Mouse (Mus musculus) limb, embryonic 14.5 days (tissue): ENCODE measurements at regions not wholly inside any gene's neighbourhood (a gene's known extent, or its start where the extent isn't known, plus 50 kb on each side); places are given as distances from the start of the nearest gene placed in this dataset.
A peak's percentile ranks its signal among the peaks of the same experiment; 100 is the strongest.

Source experiments
- ATAC-seq: fragments of 200-750 bp; cut with Nextera tagmentation; 2 replicates; pipeline ENCODE4 v1.8.0; 2017; ENCODE audit warnings: low read depth, moderate number of reproducible peaks, moderate TSS enrichment; ENCODE audit not compliant: low FRiP score
- DNase-seq: peaks from one replicate; pipeline ENCODE4 v3.0.0-alpha.2; 2015; ENCODE audit warnings: low spot score
- H3K27ac ChIP-seq: fragments of 300-500 bp; sonication (generic); replicated peaks from 2 replicates; pipeline ENCODE4 v1.5.1; 2014; ENCODE audit warnings: low read depth, mild to moderate bottlenecking, low read length, moderate library complexity, mixed read lengths
- H3K27me3 ChIP-seq: fragments of 300-500 bp; sonication (generic); 2 replicates; pipeline ENCODE4 v1.6.1; 2014; ENCODE audit warnings: low read length, mixed read lengths; ENCODE audit not compliant: control insufficient read depth, insufficient read depth
- H3K36me3 ChIP-seq: fragments of 300-500 bp; sonication (generic); 2 replicates; pipeline ENCODE4 v1.6.1; 2014; ENCODE audit warnings: mild to moderate bottlenecking, low read length, moderate library complexity, mixed read lengths; ENCODE audit not compliant: control insufficient read depth, insufficient read depth
- H3K4me1 ChIP-seq: fragments of 300-500 bp; sonication (generic); 2 replicates; pipeline ENCODE4 v1.6.1; 2014; ENCODE audit warnings: antibody characterized with exemption, low read length, mixed read lengths; ENCODE audit not compliant: control insufficient read depth, insufficient read depth
- H3K4me2 ChIP-seq: fragments of 300-500 bp; sonication (generic); replicated peaks from 2 replicates; pipeline ENCODE4 v1.6.1; 2014; ENCODE audit warnings: low read depth, mild to moderate bottlenecking, low read length, moderate library complexity; ENCODE audit not compliant: severe bottlenecking
- H3K4me3 ChIP-seq: fragments of 300-500 bp; sonication (generic); replicated peaks from 2 replicates; pipeline ENCODE4 v1.5.1; 2014; ENCODE audit warnings: low read length
- H3K9ac ChIP-seq: fragments of 300-500 bp; sonication (generic); 2 replicates; pipeline ENCODE4 v1.6.1; 2014; ENCODE audit warnings: mild to moderate bottlenecking, low read depth, low read length, moderate library complexity; ENCODE audit not compliant: severe bottlenecking
- H3K9me3 ChIP-seq: fragments of 300-500 bp; sonication (generic); 2 replicates; pipeline ENCODE4 v1.6.1; 2016; ENCODE audit warnings: low read length; ENCODE audit not compliant: control insufficient read depth
- POLR2A ChIP-seq: fragments of 200-500 bp; IDR thresholded peaks from 2 replicates; pipeline ENCODE4 v1.8.0; 2012; ENCODE audit warnings: inconsistent platforms, mild to moderate bottlenecking, moderate library complexity, borderline replicate concordance; ENCODE audit not compliant: insufficient read depth, insufficient read length; ENCODE audit errors: extremely low read depth
- WGBS: fragments of 180-500 bp; shearing (Covaris S2); extraction: QIAGEN DNeasy Blood & Tissue Kit; methylation state at CpG from one replicate; pipeline ENCODE4 v1.1.7; 2014; 5-methylcytosine and 5-hydroxymethylcytosine counted together

DNA sequence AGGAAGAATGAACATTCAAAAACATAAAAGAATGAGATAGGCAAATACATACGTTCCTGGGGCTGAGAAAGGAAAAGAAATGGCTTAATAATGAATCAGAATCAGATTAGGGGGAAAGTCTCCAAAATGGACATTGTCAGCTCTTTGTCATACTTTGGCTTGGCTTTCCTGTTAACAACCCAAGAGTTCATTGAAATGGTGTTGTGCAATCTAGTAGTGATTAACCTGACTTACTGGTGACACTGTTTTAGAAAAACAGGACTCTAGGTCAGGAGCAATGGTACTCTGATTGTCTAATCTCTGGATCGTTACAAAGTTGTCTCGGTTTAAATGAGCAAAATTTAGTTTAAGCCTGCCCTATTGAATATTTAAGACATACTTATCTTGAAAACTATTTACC is 119.5 kb upstream of the Dph6 start:
- Histone ChIP-seq H3K27ac (no peak overlapping the region), H3K4me1 (0 out of 2 replicates have a peak, but pooled peaks cover 3% of the 10 kb centered on the region), H3K9me3 (no peaks in the 10 kb centered on the region), H3K4me2 (no peak overlapping the region), H3K36me3 (no peaks in the 10 kb centered on the region), H3K27me3 (no peaks in the 10 kb centered on the region), H3K4me3 (no peak overlapping the region), H3K9ac (no peak overlapping the region)
- no peak for DNase-seq
- 92% methylated on average over 3 of the region's 3 CpGs for WGBS
- no peak for TF ChIP-seq POLR2A
- no peak for ATAC-seq

DNA sequence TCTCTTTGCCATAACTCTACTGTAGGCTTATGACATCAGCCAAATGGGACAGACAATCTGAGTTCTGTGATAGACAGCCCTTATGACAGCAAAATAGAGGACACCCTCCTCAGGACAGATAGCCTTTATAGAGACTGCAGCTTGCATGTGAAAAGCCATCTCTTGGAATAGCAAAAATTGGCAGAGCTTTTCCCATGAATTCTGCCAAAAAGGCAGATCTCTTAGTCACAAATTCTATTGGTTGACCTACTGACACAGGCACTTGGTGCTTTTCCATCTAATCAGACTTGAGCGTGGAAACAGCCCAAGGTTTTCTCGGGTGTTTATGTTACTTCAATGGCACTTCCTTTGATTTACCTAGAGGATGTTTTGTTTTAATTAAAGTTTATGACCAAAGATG is 120.8 kb upstream of the Dph6 start:
- DNase-seq: peak; percentile 43
- Histone ChIP-seq H3K36me3 (no peaks in the 10 kb centered on the region), H3K4me2 (no peak overlapping the region), H3K27ac (no peak overlapping the region), H3K9ac (no peak overlapping the region), H3K9me3 (no peaks in the 10 kb centered on the region), H3K4me1 (0 out of 2 replicates have a peak, but pooled peaks cover 3% of the 10 kb centered on the region), H3K4me3 (no peak overlapping the region), H3K27me3 (no peaks in the 10 kb centered on the region)
- 17% methylated on average over 2 of the region's 2 CpGs for WGBS
- TF ChIP-seq POLR2A: no peak
- no peak for ATAC-seq

DNA sequence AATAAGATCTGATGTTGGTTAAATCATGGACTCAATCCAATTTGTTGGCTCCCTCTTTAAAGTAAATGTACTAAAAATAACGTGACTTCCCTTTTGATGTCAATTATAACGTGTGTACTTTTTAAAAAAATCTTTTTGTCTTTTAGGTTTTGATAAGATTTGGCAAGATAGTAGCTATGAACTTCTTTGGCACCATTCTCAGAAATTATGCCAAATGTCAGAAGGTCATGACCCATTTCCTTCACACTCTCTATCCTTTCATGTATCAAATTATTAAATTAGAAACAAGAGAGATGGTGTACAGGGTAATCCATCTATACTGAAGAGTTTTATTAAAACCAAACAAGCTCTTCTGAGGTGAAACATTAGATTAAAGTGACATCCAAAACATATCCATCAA is 121.4 kb upstream of the Dph6 start:
- no peak for ATAC-seq
- H3K4me2 ChIP-seq: no peak overlapping the region

DNA sequence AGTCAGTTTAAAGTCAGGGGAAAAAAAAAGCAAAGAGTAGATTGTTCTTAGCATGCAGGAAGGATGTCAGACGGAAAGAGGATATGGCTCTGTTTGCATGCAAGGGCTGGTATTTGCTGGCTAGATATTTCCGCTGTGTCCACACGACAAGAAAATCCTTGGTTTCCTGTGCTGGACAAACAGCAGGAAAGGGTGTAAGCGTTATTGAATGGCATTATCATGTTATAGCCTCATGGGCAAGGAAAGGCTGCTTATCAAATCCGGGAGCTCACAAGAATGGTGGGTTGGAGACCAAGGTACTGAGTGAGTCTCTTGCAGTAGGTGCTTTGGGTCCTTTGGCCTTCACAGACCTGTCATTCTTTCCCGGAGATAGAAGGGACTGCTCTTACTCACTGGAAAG is 127.7 kb upstream of the Dph6 start:
- Histone ChIP-seq H3K4me3 (no peak overlapping the region), H3K27ac (no peak overlapping the region), H3K27me3 (no peaks in the 10 kb centered on the region), H3K9ac (no peak overlapping the region), H3K36me3 (no peaks in the 10 kb centered on the region), H3K4me2 (no peak overlapping the region), H3K4me1 (no peaks in the 10 kb centered on the region), H3K9me3 (no peaks in the 10 kb centered on the region)
- TF ChIP-seq POLR2A: no peak
- 86% methylated on average over 6 of the region's 6 CpGs for WGBS
- DNase-seq: no peak
- ATAC-seq: no peak

More for the DNA sequence above, 121.4 kb upstream of the Dph6 start:
- Histone ChIP-seq H3K27me3 (no peaks in the 10 kb centered on the region), H3K4me1 (0 out of 2 replicates have a peak, but pooled peaks cover 3% of the 10 kb centered on the region), H3K9ac (no peak overlapping the region), H3K27ac (no peak overlapping the region), H3K4me3 (no peak overlapping the region), H3K36me3 (no peaks in the 10 kb centered on the region), H3K9me3 (no peaks in the 10 kb centered on the region)
- DNase-seq: peak; percentile 20
- TF ChIP-seq POLR2A: no peak
- WGBS: 38% methylated on average over 2 of the region's 2 CpGs

DNA sequence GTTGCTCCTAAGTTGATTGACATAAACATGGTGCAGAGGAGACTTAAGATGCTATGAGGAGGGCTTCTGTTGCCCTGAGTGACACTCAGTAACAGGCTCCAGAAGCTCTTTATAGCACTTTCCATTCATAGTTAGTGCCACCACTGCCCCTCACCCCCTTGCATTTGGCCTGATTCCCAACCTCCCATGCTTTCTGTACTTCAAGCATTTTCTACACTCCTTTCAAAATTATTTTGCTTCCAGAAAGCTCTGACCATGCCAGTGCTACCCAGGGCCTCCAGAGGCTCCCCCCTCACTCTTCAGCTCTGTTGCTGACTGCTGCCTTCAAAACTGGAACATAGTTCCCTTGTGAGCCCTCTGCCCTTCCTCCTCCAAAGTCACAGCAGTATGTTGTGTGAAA is 129.4 kb upstream of the Dph6 start:
- no peak for TF ChIP-seq POLR2A
- no peak for DNase-seq
- Histone ChIP-seq H3K27me3 (no peaks in the 10 kb centered on the region), H3K9me3 (no peaks in the 10 kb centered on the region), H3K36me3 (no peaks in the 10 kb centered on the region), H3K4me2 (no peak overlapping the region), H3K9ac (no peak overlapping the region), H3K4me3 (no peak overlapping the region), H3K4me1 (no peaks in the 10 kb centered on the region), H3K27ac (no peak overlapping the region)
- ATAC-seq: peak; percentile 30; the same call in 1 of the 2 replicates

DNA sequence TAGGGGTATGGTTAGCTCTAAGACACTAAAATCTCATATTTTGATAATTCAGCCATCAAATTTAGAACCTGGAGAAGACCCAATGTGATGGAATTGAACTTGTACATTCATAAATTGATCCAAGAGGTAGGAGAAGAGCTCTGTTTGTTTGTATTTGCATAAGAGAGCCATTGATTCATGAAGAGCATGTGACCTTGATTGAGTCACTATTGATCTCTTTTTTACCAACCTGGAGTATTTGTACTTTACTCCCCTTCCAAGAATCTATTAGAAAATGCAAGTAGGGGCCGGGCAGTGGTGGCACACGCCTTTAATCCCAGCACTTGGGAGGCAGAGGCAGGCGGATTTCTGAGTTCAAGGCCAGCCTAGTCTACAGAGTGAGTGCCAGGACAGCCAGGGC is 133.5 kb upstream of the Dph6 start:
- no peak for TF ChIP-seq POLR2A

More for the DNA sequence above, 133.5 kb upstream of the Dph6 start:
- Histone ChIP-seq H3K36me3 (no peaks in the 10 kb centered on the region), H3K9ac (no peak overlapping the region), H3K4me3 (no peak overlapping the region), H3K9me3 (no peaks in the 10 kb centered on the region), H3K27me3 (no peaks in the 10 kb centered on the region), H3K4me2 (no peak overlapping the region), H3K27ac (no peak overlapping the region), H3K4me1 (no peaks in the 10 kb centered on the region)
- ATAC-seq (no peak), DNase-seq (no peak)
- WGBS: 97% methylated on average over 3 of the region's 3 CpGs
